Mouse (Mus musculus) brain, embryonic 14.5 days (tissue): Measurements from ENCODE around the gene Fam136a.

ENCODE experiments used
- CTCF ChIP-seq: fragments of 200-500 bp; IDR thresholded peaks from 2 replicates; pipeline ENCODE4 v1.5.1; 2012; ENCODE audit warnings: inconsistent platforms, mild to moderate bottlenecking, moderate library complexity, borderline replicate concordance; ENCODE audit not compliant: insufficient read depth, insufficient read length; ENCODE audit errors: extremely low read depth
- POLR2A ChIP-seq: fragments of 200-500 bp; IDR thresholded peaks from 2 replicates; pipeline ENCODE4 v1.6.1; 2012; ENCODE audit warnings: mild to moderate bottlenecking, inconsistent platforms, borderline replicate concordance; ENCODE audit not compliant: poor library complexity, insufficient read depth, insufficient read length, severe bottlenecking; ENCODE audit errors: extremely low read depth

GRCm38 (mm10) chr6:86399995-86400394, 34.5 kb downstream of the Fam136a start:
- TF ChIP-seq POLR2A (no peak), CTCF (no peak)
